8 mouse cellular contexts compared by ENCODE assay signal in the genomic region with DNA sequence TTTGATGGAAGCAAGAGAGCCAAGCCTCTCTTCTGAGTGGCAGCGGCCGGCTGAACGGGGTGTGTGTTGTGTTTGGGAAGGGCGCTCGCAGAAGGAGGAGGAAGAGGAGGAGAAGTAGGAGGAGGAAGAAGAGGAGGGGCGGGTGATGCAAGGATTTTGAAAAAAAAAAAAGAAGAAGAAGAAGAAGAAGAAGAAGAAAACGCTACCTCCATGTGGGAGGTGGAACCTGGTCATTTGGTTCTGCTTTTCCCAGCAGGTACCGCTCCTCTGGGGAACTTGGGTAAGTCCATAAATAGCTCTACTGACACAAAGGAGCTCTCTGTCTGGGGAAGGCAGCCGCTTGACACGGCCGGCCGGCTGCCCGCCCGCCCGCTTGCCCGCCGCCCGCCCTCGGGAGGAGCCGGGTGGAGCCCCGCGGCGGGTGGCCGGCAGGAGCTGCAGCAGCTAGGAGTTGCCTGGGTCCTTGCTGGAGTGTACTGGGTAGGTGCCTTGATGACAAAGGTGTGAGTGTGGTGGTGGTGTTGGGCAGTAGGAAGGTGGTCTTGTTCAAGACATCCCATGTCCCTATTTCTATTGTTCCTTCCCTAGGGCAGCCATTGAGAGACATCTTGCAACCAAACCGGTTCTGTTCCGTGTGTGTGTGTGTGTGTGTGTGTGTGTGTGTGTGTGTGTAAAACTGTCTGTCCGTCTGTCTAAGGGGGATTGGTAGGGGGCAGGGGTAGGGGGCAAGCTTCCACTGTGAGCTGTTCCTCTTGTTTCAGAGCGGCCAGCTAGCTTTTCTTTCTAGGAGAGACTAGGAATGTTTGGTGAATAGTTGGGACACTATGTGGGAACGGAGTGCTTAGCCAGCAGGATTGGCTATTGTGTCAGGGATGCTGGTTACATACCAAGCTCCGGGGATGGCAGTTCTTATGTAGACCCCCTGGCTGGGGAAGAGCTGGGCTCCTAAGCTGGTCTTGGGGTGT.
DNase-seq lines count a peak whose midpoint lies in the region; ATAC-seq and TF ChIP-seq lines count a peak whose summit lies in the region.

No protein-coding gene starts in this region.

- no peak for TF ChIP-seq CTCF in kidney, adult 2 months (conservative IDR thresholded peaks at IDR 0.05; ENCODE audit: insufficient read depth, insufficient read length, low read depth, low read length)

- peak overlapping the region; percentile 66 for H3K4me2 ChIP-seq in heart, embryonic 11.5 days
- H3K4me2 ChIP-seq in limb, embryonic 14.5 days (replicated peaks; ENCODE audit: low read depth, low read length, severe bottlenecking): peak overlapping the region; percentile 69
- H3K4me2 ChIP-seq in neural tube, embryonic 11.5 days (ENCODE audit: low read depth): peak overlapping the region; percentile 63

- H3K4me1 ChIP-seq in kidney, adult 2 months (ENCODE audit: control insufficient read depth, insufficient read depth, low read length): peaks cover 3% of the 10 kb centered on the region; the same call in 1 of the 2 replicates
- H3K4me1 ChIP-seq in heart, embryonic 11.5 days (ENCODE audit: control insufficient read depth, insufficient read depth, low read length): peaks cover 43% of the 10 kb centered on the region
- H3K4me1 ChIP-seq in limb, embryonic 14.5 days (ENCODE audit: control insufficient read depth, insufficient read depth, low read length): peaks cover 36% of the 10 kb centered on the region
- peaks cover 32% of the 10 kb centered on the region for H3K4me1 ChIP-seq in neural tube, embryonic 11.5 days (ENCODE audit: control insufficient read depth, insufficient read depth, low read length)

- no peak for TF ChIP-seq POLR2A in kidney, adult 2 months (IDR thresholded peaks at IDR 0.05; ENCODE audit: low read depth, low read length)
- peak; percentile 34; the same call in 1 of the 2 replicates for TF ChIP-seq POLR2A in limb, embryonic 14.5 days (IDR thresholded peaks at IDR 0.05; ENCODE audit: borderline replicate concordance, extremely low read depth, insufficient read depth, insufficient read length)

- H3K36me3 ChIP-seq in kidney, adult 2 months (ENCODE audit: control insufficient read depth, insufficient read depth, low read length): no peaks in the 10 kb centered on the region
- H3K36me3 ChIP-seq in heart, embryonic 11.5 days (ENCODE audit: control insufficient read depth, insufficient read depth, low read length): no peaks in the 10 kb centered on the region
- peaks cover 5% of the 10 kb centered on the region; the same call in 1 of the 2 replicates for H3K36me3 ChIP-seq in limb, embryonic 14.5 days (ENCODE audit: control insufficient read depth, insufficient read depth, low read length)
- no peaks in the 10 kb centered on the region for H3K36me3 ChIP-seq in neural tube, embryonic 11.5 days (ENCODE audit: control insufficient read depth, insufficient read depth, low read length)

- peak; percentile 32 for ATAC-seq in heart, embryonic 11.5 days (replicated peaks; ENCODE audit: insufficient number of reproducible peaks, low FRiP score, low TSS enrichment)
- peak; percentile 62 for ATAC-seq in limb, embryonic 14.5 days (ENCODE audit: low FRiP score, low read depth)
- ATAC-seq in neural tube, embryonic 11.5 days (ENCODE audit: insufficient read depth, low FRiP score, low TSS enrichment): peak; percentile 70

- H3K4me3 ChIP-seq in kidney, adult 2 months (ENCODE audit: insufficient read depth, low read depth, low read length): peak overlapping the region; percentile 50
- H3K4me3 ChIP-seq in heart, embryonic 11.5 days (ENCODE audit: low read depth, low read length): peak overlapping the region; percentile 48
- H3K4me3 ChIP-seq in limb, embryonic 14.5 days (replicated peaks; ENCODE audit: low read length): peak overlapping the region; percentile 56
- H3K4me3 ChIP-seq in neural tube, embryonic 11.5 days (ENCODE audit: low read depth, low read length): peak overlapping the region; percentile 53

- H3K9ac ChIP-seq in heart, embryonic 11.5 days (ENCODE audit: low read depth, low read length): peak overlapping the region; percentile 72
- H3K9ac ChIP-seq in limb, embryonic 14.5 days (ENCODE audit: low read depth, low read length, severe bottlenecking): peak overlapping the region; percentile 75
- H3K9ac ChIP-seq in neural tube, embryonic 11.5 days (ENCODE audit: low read length): peak overlapping the region; percentile 75

- no peak for DNase-seq in kidney, adult 2 months
- no peak for DNase-seq in kidney, adult 18-20 months
- DNase-seq in cerebellum, adult 9-11 months: peak; percentile 75
- DNase-seq in limb, embryonic 14.5 days (ENCODE audit: low spot score): no peak
- DNase-seq in neural tube, embryonic 11.5 days (ENCODE audit: low spot score): peak; percentile 68
- no peak for DNase-seq in spleen, postnatal 10 days (ENCODE audit: low spot score in 2 of 2)
- no peak for DNase-seq in right cerebral cortex, postnatal 25 days

- H3K27ac ChIP-seq in kidney, adult 2 months (ENCODE audit: insufficient read depth, low read depth, low read length): no peak overlapping the region
- H3K27ac ChIP-seq in heart, embryonic 11.5 days (ENCODE audit: low read depth, low read length): no peak overlapping the region
- peak overlapping the region; percentile 55; the same call in 1 of the 2 replicates for H3K27ac ChIP-seq in limb, embryonic 14.5 days (replicated peaks; ENCODE audit: low read depth, low read length)
- 0 out of 2 replicates have a peak overlapping the region, but pooled peaks have one; percentile 44 for H3K27ac ChIP-seq in neural tube, embryonic 11.5 days (ENCODE audit: low read depth, low read length)

- no peaks in the 10 kb centered on the region for H3K9me3 ChIP-seq in heart, embryonic 11.5 days (replicated peaks; ENCODE audit: control insufficient read depth, low read length)
- no peaks in the 10 kb centered on the region for H3K9me3 ChIP-seq in limb, embryonic 14.5 days (ENCODE audit: control insufficient read depth, low read length)
- no peaks in the 10 kb centered on the region for H3K9me3 ChIP-seq in neural tube, embryonic 11.5 days (ENCODE audit: control insufficient read depth, low read length)

- no peaks in the 10 kb centered on the region for H3K27me3 ChIP-seq in kidney, adult 2 months (replicated peaks; ENCODE audit: control insufficient read depth, insufficient read depth, low read length)
- H3K27me3 ChIP-seq in heart, embryonic 11.5 days (ENCODE audit: control insufficient read depth, insufficient read depth, low read length): peaks cover 50% of the 10 kb centered on the region
- H3K27me3 ChIP-seq in limb, embryonic 14.5 days (ENCODE audit: control insufficient read depth, insufficient read depth, low read length): no peaks in the 10 kb centered on the region
- H3K27me3 ChIP-seq in neural tube, embryonic 11.5 days (ENCODE audit: control insufficient read depth, insufficient read depth, low read length): no peaks in the 10 kb centered on the region

- 22% methylated on average over 30 of the region's 30 CpGs for WGBS in kidney, adult 2 months
- 5% methylated on average over 30 of the region's 30 CpGs for WGBS in heart, embryonic 11.5 days (ENCODE audit: insufficient replicate concordance)
- WGBS in limb, embryonic 14.5 days: 4% methylated on average over 25 of the region's 30 CpGs
- WGBS in neural tube, embryonic 11.5 days: 2% methylated on average over 29 of the region's 30 CpGs

Comparison
In these comparisons a context has a peak if more than half of its experiments do, and no peak if none do; other contexts are left out.
1. DNase-seq: peak in cerebellum, adult 9-11 months (single experiment) and neural tube, embryonic 11.5 days (single experiment); none in kidney, adult 2 months (single experiment), kidney, adult 18-20 months (single experiment), limb, embryonic 14.5 days (single experiment), spleen, postnatal 10 days (0 of 2) and right cerebral cortex, postnatal 25 days (single experiment).
2. H3K27ac ChIP-seq: peak in limb, embryonic 14.5 days (single experiment) and neural tube, embryonic 11.5 days (single experiment); none in kidney, adult 2 months (single experiment) and heart, embryonic 11.5 days (single experiment).
3. Peak in every context shown above with its lines, with median percentiles within 50 percentile points of each other: H3K4me3 ChIP-seq, ATAC-seq, H3K4me2 ChIP-seq and H3K9ac ChIP-seq.